Mouse (Mus musculus) urinary bladder, postnatal 36 days (tissue): ENCODE data around the gene Gm4969.
"Not testable (repeated sequence)": the region's sequence is repeated elsewhere in the genome, so short reads cannot be mapped to it uniquely, and the experiment has no call there.

Source experiments
- DNase-seq, 2 experiments: peaks; one replicate each; pipeline ENCODE4 v3.0.0; 2022; ENCODE audit warnings: low spot score in 2 of 2, mixed read lengths in 1 of 2

Gene Gm4969

DNA sequence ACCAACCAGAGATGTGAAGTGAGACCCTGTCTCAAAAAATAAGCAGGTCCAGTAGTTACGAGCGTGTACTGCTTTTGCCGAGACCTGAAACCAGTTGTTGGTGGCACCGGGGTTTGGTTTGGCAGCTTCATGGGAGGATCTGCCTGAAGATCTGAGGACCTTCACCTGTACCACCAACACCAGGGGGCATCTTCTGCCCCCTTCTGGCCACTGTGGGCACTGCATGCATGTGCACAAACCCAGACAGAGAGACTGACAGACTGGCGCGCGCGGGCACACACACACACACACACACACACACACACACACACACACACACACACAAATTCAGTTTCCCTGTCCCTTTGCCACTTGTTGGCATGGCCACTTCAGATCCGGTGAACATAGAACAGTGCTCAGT is 44.7 kb downstream of the Gm4969 start:
- DNase-seq: no peak

DNA sequence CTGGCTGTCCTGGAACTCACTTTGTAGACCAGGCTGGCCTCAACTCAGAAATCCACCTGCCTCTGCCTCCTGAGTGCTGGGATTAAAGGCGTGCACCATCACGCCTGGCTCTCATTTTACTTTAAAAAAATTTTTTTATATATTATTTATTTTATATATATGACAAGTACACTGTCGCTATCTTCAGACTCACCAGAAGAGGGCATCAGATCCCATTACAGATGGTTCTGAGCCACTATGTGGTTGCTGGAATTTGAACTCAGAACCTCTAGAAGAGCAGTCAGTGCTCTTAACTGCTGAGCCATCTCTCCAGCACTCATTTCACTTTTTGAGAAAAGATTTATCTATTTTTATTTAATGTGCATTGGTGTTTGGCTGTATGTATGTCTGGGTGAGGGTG is 47.1 kb downstream of the Gm4969 start:
- DNase-seq: not testable (repeated sequence)

DNA sequence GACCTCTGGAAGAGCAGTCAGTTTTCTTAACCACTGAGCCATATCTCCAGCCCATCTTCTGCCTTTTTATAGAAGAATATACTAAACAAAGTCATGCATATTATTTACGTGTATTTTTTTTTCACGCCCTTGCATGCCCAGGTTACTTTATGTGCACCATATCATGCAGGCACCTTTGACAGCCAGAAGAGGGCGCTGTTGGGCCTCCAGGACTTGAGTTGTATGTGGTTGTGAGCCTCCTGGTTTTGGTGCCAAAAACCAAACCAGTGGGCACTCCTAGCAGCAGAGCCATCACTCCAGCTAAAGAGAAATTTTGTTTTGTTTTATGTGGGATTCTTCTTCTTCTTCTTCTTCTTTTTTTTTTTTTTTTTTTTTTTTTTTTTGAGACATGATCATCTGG is 48.7 kb downstream of the Gm4969 start:
- DNase-seq: no peak

DNA sequence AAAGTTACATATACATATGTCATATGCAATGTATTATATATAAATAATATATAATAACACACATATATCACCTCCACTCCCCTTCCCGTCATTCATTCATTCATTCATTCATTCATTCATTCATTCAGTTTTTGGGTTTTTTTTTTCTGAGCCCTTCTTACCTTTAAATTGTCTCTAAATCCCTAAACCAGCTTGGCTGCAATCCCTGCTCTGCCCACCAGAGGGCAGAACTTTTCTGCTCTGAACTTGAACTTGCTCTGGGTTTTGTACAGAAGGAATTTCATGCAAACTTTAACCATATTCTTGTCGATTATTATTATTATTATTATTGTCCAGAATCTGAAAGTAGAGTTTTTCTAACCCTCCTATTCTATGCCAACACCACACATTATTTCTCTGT is 49.5 kb downstream of the Gm4969 start:
- peak; percentile 66 for DNase-seq

DNA sequence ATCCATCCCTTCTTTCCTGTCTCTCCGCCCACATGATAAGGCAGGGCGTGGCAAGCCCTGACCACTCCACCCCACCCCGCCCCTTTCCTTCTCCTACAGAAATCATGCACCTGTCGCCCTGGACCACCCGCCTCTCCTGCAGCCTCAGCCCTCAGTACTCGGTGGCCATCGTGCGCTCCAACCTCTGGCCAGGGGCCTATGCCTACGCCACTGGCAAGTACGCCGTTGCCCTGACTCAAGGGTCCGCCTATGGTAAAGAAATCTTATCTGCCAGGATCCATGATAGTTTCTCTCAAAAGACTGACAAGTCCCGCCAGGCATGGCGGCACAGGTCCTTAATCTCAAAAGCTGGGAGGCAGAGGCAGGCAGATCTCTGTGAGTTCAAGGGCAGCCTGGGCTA is 50.2 kb downstream of the Gm4969 start:
- no peak for DNase-seq

DNA sequence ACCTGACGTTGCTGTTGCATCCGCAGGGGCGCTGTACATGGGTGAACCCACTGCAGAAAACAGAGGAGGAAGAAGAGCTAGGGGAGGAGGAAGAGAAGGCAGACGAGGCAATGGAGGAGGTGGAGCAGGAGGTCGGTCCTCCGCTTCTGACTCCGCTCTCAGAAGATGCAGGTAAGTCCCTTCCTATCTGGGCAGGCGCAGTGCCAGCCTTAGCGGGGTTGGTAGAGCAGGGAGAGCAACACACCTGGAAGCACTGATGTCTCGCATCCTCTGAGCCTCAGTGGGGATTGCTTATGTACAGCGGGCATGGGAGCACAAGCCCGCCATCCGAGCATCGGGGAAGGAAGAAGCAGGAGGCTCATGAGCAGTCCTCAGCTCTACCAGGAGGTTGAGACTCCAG is 51.1 kb downstream of the Gm4969 start:
- no peak for DNase-seq

DNA sequence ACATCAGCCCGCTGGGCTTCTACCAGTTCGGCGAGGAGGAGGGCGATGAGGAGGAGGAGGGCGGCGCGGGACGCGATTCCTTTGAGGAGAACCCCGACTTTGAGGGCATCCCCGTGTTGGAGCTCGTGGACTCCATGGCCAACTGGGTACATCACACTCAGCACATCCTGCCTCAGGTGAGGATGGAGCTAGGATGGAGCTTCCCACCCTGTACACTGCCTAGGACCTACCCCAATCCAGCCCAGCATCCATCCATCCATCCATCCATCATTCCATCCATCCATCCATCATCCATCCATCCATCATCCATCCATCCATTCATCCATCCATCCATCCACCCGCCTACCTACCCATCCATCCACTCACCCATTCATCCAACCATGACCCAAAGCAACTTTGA is 52.3 kb downstream of the Gm4969 start:
- DNase-seq: no peak

DNA sequence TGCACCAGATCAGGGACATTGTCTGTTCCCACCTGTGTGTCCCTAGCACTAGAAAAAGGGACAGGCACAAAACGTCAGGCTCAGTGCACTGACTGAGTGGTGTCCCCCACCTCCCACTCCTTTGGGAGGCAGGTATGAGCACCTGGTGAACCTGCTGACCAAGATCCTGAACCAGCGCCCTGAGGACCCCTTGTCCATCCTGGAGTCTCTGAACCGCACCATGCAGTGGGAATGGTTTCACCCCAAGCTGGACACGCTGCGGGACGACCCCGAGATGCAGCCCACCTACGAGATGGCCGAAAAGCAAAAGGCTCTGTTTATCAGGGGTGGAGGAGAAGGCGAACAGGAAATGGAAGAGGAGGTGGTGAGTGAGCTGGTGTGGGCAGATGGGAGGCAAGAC is 60.8 kb downstream of the Gm4969 start:
- no peak for DNase-seq

DNA sequence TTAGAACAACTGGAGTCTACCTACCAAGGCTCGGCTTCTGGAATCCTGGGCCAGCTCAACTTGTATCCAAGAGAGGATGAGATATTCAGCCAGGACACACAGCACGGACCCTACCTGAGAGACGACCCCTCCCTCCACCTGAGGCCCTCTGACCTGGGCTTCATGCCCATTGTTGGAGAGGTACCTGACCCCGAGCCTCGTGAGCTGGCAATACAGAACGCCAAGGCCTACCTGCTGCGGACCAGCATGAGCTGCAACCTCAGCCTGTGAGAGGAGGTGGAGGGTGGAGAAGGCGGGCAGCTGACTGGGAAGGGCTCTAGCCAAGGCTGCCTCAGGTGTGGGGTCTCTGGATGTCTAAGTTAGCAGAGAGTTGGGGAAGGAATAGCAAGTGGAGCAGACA is 63.1 kb downstream of the Gm4969 start:
- DNase-seq: no peak

DNA sequence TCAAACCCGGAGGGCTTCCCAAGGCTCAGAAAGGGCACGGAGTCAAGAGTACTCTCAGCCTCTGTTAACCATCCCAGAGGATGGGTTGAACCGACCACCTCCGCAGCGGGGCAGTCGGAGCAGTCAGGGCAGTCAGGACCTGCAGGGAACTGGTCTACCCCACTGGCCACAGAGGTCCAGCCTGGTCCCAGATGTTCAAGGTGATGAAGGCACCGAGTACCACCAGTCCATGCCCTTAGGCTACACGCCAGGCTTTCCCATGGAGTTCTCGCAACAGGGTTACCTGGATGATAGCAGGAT is 63.4 kb downstream of the Gm4969 start:
- no peak for DNase-seq

DNA sequence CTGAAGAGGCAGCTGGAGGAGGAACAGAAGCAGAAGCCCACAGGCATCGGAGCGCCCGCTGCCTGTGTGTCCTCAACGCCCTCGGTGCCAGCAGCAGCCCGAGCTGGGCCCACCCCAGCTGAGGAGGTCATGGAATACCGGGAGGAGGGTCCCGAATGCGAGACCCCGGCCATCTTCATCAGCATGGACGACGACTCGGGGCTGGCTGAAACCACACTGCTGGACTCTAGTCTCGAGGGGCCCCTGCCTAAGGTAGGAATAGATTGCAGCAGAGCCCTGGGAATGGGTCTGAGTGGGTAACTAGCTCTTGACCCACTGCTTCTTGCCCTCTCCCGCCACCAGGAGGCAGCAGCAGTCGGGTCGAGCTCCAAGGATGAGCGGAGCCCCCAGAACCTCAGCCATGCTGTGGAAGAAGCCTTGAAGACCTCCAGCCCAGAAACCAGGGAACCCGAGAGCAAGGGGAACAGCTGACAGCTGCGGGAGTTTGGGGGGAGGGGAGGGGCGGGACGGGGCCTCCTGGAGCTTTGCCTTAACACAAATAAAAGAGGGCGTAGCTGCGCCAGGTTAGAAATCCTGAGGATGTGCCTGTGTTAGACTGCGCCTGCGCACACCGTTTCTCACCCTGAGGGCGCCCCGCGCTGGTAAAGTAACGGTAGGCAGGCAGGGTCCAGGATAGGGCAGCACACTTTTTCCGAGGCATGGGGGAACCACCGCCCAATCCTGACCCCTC is 64.0 kb downstream of the Gm4969 start, which contains the start of gene Rsph6a:
Rsph6a (plus strand) TSS at position 644 of the 730 bp plus-strand sequence.
- DNase-seq: no peak

DNA sequence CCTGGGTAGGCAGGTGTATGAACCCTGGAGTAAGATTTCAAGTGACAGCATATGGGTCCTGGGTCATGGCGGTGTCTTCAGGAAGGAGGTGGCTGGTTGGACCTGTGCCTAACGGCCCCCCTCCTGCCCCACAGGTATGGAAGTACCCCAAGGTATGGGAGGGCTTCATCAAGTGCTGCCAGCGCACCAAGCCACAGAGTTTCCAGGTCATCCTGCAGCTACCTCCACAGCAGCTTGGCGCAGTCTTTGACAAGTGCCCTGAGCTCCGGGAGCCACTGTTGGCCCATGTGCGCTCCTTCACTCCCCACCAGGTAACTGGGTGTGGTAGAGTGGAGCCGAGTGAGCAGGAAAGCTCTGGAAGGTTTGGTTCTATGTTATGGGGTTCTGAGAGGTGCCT is 65.0 kb downstream of the Gm4969 start:
- DNase-seq: no peak

DNA sequence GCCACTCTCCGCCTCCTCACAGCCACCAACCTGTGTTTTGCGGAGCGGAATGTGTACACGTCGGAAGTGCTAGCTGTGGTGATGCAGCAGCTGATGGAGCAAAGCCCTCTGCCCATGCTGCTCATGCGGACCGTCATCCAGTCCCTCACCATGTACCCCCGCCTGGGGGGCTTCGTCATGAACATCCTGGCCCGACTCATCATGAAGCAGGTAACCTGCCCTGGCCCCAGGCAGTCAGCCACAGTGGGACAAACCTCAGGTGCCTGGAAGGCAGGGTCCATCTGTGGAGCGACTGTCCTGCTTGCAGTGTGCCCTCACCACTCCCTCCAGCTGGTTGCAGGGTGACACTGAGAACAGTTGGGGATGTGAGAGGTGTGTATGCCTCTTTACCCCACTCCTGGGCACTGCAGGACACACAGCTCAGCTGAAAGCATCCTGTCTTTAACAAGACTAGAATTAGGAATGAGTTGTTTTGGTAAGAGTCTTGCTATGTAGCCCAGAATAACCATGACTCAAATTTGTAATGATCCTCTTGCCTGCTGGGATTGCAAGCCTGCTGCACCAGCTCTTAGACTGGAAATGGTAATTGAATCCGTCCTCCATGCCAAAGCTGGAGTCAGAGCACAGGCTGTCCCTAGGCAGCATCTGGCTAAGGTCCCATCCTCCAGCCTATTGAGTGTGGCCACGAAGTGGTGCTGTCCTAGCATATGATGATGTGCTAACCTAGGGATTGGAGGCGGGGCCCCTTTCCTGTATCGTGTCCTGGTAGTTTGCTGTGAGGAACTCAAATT is 65.6 kb downstream of the Gm4969 start:
- no peak for DNase-seq

DNA sequence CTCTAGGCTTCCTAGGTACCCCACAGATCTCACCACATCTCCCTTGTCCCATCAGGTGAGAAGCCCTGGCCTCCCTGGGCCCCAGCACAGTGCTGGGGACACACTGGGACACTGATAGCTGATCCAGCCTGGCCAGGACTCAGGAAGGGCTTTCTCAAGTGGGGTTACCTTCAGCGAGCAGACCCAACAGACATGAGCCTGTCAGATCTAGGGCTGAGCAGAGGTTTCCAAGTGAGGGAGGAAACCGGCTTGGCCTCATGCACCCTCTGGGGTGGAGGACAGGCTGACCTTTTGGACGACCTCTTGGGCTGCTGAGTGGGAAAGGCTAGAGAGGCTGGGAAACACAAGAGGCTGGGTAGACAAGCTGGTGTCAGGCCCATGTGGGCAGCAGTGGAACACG is 67.0 kb downstream of the Gm4969 start:
- DNase-seq: no peak

DNA sequence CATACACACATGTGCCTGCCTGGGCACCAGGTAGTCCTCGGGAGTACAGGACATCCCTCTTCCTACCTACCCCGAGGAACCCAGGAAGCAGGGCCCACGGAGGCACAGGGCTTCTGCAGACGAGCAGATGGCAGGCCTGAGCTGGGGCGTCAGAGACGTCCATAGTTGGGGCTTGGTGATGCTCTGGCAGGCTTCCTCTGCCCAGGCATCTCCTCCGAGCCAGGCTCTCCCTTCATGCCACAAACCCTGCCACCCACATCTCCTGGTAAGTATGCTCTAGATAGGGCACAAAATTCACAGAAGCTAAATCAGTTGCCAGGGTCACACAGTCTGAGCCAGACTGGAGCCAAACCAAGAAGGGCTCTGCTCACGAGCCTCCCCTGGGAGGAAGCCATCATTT is 68.0 kb downstream of the Gm4969 start:
- DNase-seq: no peak

DNA sequence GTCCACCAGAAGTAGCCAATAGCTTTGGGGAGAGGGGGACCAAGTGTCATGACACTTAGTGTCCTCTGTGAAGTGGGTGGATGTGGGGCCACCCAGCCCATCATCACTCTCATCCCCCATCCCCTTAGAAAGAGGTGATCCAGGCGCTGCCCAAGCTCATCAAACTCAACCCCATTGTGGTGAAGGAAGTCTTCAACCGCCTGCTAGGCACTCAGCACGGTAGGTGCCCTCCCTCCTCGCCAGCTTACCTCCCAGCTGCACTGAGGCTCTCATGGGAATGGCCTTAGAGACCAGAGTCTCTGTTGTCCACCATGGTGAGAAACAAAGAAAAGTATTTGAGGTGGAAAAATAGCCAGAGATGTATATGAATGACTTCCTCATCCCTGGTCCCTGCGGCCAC is 68.9 kb downstream of the Gm4969 start:
- no peak for DNase-seq
